Mouse (Mus musculus): ENCODE results near the gene Dab1. TPM values are rescaled to one million over a fixed set of nuclear protein-coding genes. Genes with fewer than 3 reads are reported as not detected.

The Dab1 gene
- polyA plus RNA-seq, 1 experiment from 2014 or later: 105 TPM

GRCm38 (mm10) chr4:104604298-104604697, 985.1 kb downstream of the Dab1 start:
- Histone ChIP-seq H3K9ac (no peak overlapping the region), H3K4me1 (peaks cover 13% of the 10 kb centered on the region), H3K4me3 (no peak overlapping the region), H3K27me3 (no peaks in the 10 kb centered on the region), H3K9me3 (replicated peaks) (no peaks in the 10 kb centered on the region), H3K36me3 (ENCODE audit: poor library complexity, severe bottlenecking) (no peaks in the 10 kb centered on the region), H3K4me2 (no peak overlapping the region), H3K27ac (no peak overlapping the region)
- WGBS: 97% methylated on average over 2 of the region's 2 CpGs
- ATAC-seq: no peak

DNA sequence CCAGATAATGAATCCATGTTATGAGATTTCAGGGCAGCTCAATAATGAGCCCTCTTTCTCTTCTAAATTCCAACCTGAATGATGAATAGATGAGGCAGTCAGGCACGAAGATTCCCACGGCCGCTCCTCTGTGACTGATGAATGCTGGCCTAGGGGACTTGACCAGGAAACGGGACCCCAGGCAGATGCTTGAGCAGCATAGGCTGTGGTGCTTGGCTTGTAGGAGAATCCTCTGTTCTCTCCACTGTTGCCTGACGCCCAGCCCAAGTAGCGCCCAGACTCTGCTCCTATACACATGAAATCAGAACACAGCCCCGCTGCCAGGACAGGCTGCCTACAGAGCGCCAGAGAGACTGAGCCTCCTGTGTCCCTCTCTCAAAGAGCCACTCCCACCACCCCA, 987.7 kb downstream of the Dab1 start:
- Histone ChIP-seq H3K4me1 (peaks cover 25% of the 10 kb centered on the region), H3K4me2 (no peak overlapping the region), H3K9ac (no peak overlapping the region), H3K27me3 (no peaks in the 10 kb centered on the region), H3K9me3 (replicated peaks) (no peaks in the 10 kb centered on the region), H3K27ac (peak overlapping the region; percentile 54), H3K36me3 (ENCODE audit: poor library complexity, severe bottlenecking) (no peaks in the 10 kb centered on the region; the same call in 1 of the 2 replicates), H3K4me3 (no peak overlapping the region)
- WGBS: 8% methylated on average over 8 of the region's 8 CpGs
- ATAC-seq: no peak

DNA sequence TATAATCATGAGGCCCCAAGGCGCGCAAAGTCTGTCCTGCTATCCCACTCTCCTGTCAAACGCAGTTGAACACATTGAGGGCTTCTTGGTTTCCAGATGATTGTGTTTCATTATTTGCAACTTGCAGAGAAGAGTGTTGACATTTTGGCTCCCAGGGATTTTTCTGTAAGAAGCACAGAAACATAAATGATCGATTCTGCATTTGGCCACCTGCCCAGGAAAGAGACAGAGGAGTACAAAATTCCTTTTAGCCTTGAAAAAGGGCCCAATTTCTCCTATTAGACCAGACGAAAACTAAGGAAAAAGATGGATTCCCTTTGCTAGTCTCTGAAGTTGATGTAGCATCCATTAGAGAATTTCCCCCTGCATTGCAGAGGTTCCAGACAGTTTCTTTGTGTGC, 988.5 kb downstream of the Dab1 start:
- H3K4me3 ChIP-seq: no peak overlapping the region
- H3K27ac ChIP-seq: peak overlapping the region; percentile 54
- no peaks in the 10 kb centered on the region for H3K27me3 ChIP-seq
- no peak for ATAC-seq
- H3K9me3 ChIP-seq (replicated peaks): no peaks in the 10 kb centered on the region
- H3K4me1 ChIP-seq: peaks cover 25% of the 10 kb centered on the region
- no peak overlapping the region for H3K4me2 ChIP-seq
- H3K36me3 ChIP-seq (ENCODE audit: poor library complexity, severe bottlenecking): no peaks in the 10 kb centered on the region; the same call in 1 of the 2 replicates
- H3K9ac ChIP-seq: no peak overlapping the region
- WGBS: 54% methylated on average over 5 of the region's 5 CpGs

- no peak for ATAC-seq
- Histone ChIP-seq H3K9ac (no peak overlapping the region), H3K4me1 (no peaks in the 10 kb centered on the region), H3K36me3 (ENCODE audit: poor library complexity, severe bottlenecking) (peaks cover 5% of the 10 kb centered on the region; the same call in 1 of the 2 replicates), H3K4me2 (no peak overlapping the region), H3K27ac (no peak overlapping the region), H3K4me3 (no peak overlapping the region), H3K27me3 (no peaks in the 10 kb centered on the region), H3K9me3 (replicated peaks) (no peaks in the 10 kb centered on the region)
- WGBS: 88% methylated on average over 5 of the region's 5 CpGs
Measured at GRCm38 (mm10) chr4:104619452-104619851, 1000.3 kb downstream of the Dab1 start.

- no peak for ATAC-seq
- no peaks in the 10 kb centered on the region for H3K4me1 ChIP-seq
- no peak overlapping the region for H3K9ac ChIP-seq
- no peak overlapping the region for H3K27ac ChIP-seq
- H3K4me2 ChIP-seq: no peak overlapping the region
- H3K9me3 ChIP-seq (replicated peaks): no peaks in the 10 kb centered on the region
- H3K27me3 ChIP-seq: no peaks in the 10 kb centered on the region
- 93% methylated on average over 8 of the region's 8 CpGs for WGBS
- peaks cover 7% of the 10 kb centered on the region for H3K36me3 ChIP-seq (ENCODE audit: poor library complexity, severe bottlenecking)
- H3K4me3 ChIP-seq: no peak overlapping the region
Measured at GRCm38 (mm10) chr4:104625316-104625715, 1006.2 kb downstream of the Dab1 start.

DNA sequence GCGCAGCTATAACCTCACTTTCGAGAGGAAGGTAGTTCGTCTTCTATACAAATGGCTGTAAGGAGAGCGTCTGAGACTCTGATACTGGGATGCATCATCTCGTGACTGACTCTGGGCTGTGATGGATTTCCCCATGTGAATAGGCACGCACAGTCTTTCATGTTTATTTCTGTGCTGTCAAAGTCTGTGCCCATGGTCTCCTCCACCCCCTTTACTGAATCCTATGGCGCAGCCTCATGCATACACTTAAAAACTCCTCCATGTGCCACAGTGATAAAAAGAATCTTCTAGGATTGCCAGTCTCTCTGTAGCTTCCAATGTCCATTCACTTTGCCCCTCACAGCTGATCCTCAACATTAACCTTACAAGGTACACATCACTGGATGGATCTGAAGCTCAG, 1009.5 kb downstream of the Dab1 start:
- Histone ChIP-seq H3K36me3 (ENCODE audit: poor library complexity, severe bottlenecking) (peaks cover 7% of the 10 kb centered on the region), H3K27me3 (no peaks in the 10 kb centered on the region), H3K4me1 (no peaks in the 10 kb centered on the region), H3K27ac (no peak overlapping the region), H3K4me3 (no peak overlapping the region), H3K9ac (no peak overlapping the region), H3K4me2 (no peak overlapping the region), H3K9me3 (replicated peaks) (no peaks in the 10 kb centered on the region)
- 91% methylated on average over 7 of the region's 7 CpGs for WGBS
- ATAC-seq: no peak

DNA sequence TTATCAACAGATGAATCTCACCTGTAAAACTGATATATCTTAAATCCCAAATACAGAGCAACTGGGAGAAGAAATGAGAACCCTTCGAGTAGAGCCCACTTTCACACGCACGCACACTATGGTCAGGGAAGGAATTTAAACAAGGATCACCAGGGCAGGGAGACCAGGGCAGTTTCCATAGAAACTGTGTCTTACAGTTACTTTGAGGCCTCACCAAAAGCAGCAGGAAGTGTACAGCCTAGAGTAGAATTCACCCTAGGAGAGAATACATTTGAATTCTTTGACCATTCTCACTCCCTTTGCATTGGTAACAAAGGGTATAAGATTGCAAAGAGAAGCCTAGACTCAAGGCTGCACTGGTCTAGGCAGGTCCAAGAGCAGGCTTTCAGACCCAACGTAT, 1017.9 kb downstream of the Dab1 start:
- Histone ChIP-seq H3K4me1 (0 out of 2 replicates have a peak, but pooled peaks cover 6% of the 10 kb centered on the region), H3K36me3 (ENCODE audit: poor library complexity, severe bottlenecking) (no peaks in the 10 kb centered on the region), H3K27ac (no peak overlapping the region), H3K4me3 (no peak overlapping the region), H3K9me3 (replicated peaks) (no peaks in the 10 kb centered on the region), H3K4me2 (no peak overlapping the region), H3K27me3 (no peaks in the 10 kb centered on the region), H3K9ac (no peak overlapping the region)
- ATAC-seq: no peak
- 63% methylated on average over 4 of the region's 4 CpGs for WGBS

DNA sequence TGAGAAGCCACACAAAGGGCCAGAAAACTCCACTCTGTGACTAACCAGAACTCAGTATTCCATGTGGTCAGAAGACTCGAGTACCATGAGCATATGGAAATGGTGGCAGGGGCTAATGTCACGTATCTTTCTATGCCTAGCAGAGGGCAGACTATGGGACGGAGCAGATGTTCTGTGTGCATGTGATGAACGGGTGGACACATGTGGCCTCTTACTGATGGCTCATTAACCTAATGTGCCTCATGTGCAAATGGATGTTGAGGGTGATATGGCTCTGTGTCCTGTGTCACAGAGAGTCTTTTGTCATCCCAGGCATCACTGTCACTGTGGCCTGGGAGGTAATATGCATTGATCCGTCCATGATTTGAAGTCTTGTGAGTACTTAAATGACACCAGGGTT, 1021.5 kb downstream of the Dab1 start:
- Histone ChIP-seq H3K4me2 (no peak overlapping the region), H3K4me3 (no peak overlapping the region), H3K9me3 (replicated peaks) (no peaks in the 10 kb centered on the region), H3K36me3 (ENCODE audit: poor library complexity, severe bottlenecking) (no peaks in the 10 kb centered on the region), H3K27ac (no peak overlapping the region), H3K9ac (no peak overlapping the region), H3K27me3 (no peaks in the 10 kb centered on the region), H3K4me1 (peaks cover 36% of the 10 kb centered on the region)
- 83% methylated on average over 5 of the region's 5 CpGs for WGBS
- no peak for ATAC-seq

GRCm38 (mm10) chr4:104642761-104643469, 1023.8 kb downstream of the Dab1 start:
- no peak overlapping the region for H3K4me2 ChIP-seq
- WGBS: 69% methylated on average over 8 of the region's 8 CpGs
- no peaks in the 10 kb centered on the region for H3K27me3 ChIP-seq
- H3K27ac ChIP-seq: peak overlapping the region; percentile 79
- H3K4me3 ChIP-seq: no peak overlapping the region
- H3K9ac ChIP-seq: no peak overlapping the region
- H3K4me1 ChIP-seq: peaks cover 36% of the 10 kb centered on the region
- H3K36me3 ChIP-seq (ENCODE audit: poor library complexity, severe bottlenecking): no peaks in the 10 kb centered on the region
- H3K9me3 ChIP-seq (replicated peaks): no peaks in the 10 kb centered on the region
- ATAC-seq: peak; percentile 20; the same call in 1 of the 2 replicates

GRCm38 (mm10) chr4:104643534-104644356, 1024.6 kb downstream of the Dab1 start:
- peaks cover 31% of the 10 kb centered on the region for H3K4me1 ChIP-seq
- no peaks in the 10 kb centered on the region for H3K9me3 ChIP-seq (replicated peaks)
- H3K27me3 ChIP-seq: no peaks in the 10 kb centered on the region
- peak overlapping the region; percentile 35 for H3K4me2 ChIP-seq
- no peak overlapping the region for H3K9ac ChIP-seq
- no peaks in the 10 kb centered on the region for H3K36me3 ChIP-seq (ENCODE audit: poor library complexity, severe bottlenecking)
- WGBS: 27% methylated on average over 6 of the region's 6 CpGs
- H3K4me3 ChIP-seq: no peak overlapping the region
- ATAC-seq: peak; percentile 72
- peak overlapping the region; percentile 79 for H3K27ac ChIP-seq

DNA sequence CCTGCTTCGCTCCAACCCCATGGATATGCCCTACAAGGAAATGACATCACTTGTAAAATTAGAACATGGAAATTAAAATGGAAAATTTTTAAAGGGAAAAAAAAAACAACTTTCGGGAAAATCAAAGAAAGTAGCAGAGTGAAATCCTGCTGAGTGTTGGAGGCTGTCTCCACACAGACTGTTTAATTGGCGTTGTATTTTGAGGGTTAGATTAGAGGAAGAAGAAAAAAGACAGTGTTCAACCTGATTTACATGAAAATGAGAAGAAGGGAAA, 1025.1 kb downstream of the Dab1 start:
- Histone ChIP-seq H3K27me3 (no peaks in the 10 kb centered on the region), H3K4me2 (peak overlapping the region; percentile 35), H3K4me1 (peaks cover 30% of the 10 kb centered on the region), H3K27ac (peak overlapping the region; percentile 79), H3K36me3 (ENCODE audit: poor library complexity, severe bottlenecking) (no peaks in the 10 kb centered on the region), H3K4me3 (no peak overlapping the region), H3K9me3 (replicated peaks) (no peaks in the 10 kb centered on the region), H3K9ac (no peak overlapping the region)
- no peak for ATAC-seq
- WGBS: 16% methylated on average over 3 of the region's 3 CpGs

GRCm38 (mm10) chr4:104644862-104645261, 1025.7 kb downstream of the Dab1 start:
- H3K4me2 ChIP-seq: no peak overlapping the region
- H3K4me3 ChIP-seq: no peak overlapping the region
- ATAC-seq: no peak
- 58% methylated on average over 4 of the region's 4 CpGs for WGBS
- peaks cover 30% of the 10 kb centered on the region for H3K4me1 ChIP-seq
- no peak overlapping the region for H3K9ac ChIP-seq
- no peaks in the 10 kb centered on the region for H3K36me3 ChIP-seq (ENCODE audit: poor library complexity, severe bottlenecking)
- peak overlapping the region; percentile 21; the same call in 1 of the 2 replicates for H3K27ac ChIP-seq
- H3K9me3 ChIP-seq (replicated peaks): no peaks in the 10 kb centered on the region
- H3K27me3 ChIP-seq: no peaks in the 10 kb centered on the region

Measured in forebrain, embryonic 13.5 days (tissue).